Mouse (Mus musculus) activated CD4-positive, CD25-positive, alpha-beta regulatory T cell, adult 4 months (primary cell): Measurements from ENCODE around the gene A2ml1. TPM values are rescaled to one million over a fixed set of nuclear protein-coding genes. Genes with fewer than 3 reads are reported as not detected.

ENCODE experiments used
- ATAC-seq: one replicate; pipeline ENCODE4 v1.8.0; 2017
- polyA plus RNA-seq, 2 experiments: library from polyadenylated mRNA; unstranded; fragments of 100-300 nt; shearing (Covaris generic); gene quantifications; one replicate each; pipeline ENCODE4 v1.2.1; 2017

A2ml1 gene
- polyA plus RNA-seq, 2 experiments from 2014 or later, result 0.45 TPM; not detected in 1

DNA sequence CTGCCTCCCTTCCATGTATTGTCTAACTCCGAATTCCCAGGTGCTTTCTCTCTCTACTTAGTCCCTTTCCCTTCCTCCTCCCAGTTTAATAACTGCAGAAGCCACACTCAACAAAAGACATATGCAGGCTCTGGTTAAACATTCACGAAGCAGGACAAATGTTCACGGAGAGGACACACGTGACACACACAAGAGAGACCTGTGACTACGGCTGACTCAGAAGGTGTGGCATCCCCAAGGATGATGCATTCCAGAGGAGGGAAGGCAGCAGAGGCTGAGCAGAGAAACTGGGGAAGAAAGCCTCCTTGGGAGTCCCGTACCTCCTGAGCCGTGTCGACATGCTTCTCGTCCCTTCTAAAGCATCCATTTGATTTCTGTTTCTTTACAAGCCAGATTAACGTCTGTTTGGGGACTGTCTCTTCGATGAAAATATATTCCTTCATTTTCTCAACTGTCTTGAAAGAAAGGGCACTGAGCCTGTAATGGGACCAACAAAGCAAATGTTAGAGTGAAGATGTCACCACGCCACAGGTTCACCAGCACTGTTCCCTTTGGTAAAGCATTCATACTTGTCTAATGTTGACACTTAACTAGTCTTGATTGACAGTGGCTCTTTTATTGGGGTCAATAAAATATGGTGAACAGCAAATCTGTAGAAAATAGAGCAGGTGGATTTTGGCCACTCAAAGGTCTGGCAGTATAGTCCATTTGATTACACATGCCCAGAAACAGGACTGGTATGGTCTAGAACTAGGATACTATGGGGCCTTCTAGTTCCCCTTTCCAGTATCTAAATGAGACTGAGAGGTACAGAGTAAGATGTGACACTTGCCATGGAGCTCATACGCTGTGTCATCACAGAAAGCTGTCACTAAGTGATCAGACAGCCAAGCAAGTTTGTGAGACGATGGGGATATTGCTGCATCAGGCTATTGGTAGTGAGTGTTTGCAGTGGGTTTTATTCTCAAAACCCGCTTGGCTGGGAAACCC, 31.6 kb downstream of the A2ml1 start:
- no peak for ATAC-seq

DNA sequence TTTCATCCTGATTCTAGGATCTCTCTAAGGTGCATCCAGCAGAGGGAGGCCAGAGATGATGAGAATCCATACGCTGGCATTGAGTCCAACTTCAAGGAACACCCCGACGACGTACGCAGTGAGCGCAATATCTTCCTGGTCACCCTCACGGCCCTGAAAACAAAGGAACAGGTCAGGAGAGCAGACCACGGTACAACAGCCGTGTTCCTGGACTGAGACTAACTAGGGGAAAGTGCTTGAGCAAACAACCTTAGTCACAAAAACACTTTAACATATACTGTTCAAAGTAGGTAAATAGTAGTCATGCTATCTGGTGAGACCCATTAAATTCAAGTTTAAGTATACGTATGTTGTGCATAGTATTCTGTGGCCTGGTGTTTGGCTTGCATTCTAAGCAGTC, 32.9 kb downstream of the A2ml1 start:
- ATAC-seq, result no peak

DNA sequence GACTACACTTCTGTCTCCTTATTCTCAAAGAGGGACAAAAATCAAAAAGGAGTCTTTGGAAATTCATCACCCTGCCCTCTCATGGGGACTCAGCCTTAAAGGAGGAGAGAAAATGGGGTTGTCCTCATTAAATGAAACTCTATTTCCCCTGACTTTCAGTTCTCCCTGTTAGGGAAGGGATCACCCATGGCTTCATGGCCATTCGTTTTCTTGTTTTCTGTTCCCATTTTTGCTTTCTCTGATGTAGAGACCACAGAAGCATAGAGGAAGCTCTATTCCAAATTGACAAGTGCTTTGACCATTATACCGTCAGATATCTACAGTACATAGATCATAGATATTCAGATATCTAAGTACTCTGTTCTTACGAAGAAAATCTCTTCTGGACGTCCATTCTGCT, 36.0 kb downstream of the A2ml1 start:
- ATAC-seq, result no peak

DNA sequence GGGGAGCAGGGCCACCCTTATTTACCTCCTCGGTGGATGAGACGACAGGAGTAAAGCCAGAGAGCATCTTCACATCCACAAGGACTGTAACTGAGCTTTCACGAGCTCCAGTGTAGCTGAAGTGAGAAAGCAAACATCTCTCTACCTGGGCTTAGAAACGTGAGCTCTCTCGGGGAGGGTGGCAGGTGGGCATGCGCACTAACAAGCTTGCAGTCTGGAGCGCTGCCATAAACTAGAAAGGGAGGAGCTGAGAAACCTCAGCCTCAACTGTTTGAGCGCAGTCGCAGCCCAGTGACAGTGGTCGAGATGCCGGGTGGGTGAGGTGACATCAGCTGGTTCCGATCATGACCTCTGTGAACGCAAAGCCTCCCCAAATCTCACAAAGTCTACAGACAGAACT, 38.2 kb downstream of the A2ml1 start:
- ATAC-seq, result no peak

DNA sequence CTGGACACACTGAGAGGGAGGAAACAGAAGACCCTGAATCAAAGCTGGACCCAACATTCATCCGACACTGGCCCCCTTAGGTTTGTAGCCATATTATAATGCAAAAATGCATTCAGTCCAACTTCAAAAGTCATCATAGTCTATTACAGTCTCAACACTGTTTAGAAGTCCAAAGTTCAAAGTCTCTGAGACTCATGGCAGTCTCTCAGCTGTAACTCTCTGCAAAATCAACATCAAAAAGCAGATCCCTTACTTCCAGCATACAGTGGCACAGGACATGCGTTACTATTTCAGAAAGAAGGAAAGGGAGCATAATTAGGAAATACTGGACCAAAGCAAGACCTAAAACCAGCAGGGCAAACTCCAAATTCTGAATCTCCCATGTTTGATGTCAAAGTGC, 46.2 kb downstream of the A2ml1 start:
- ATAC-seq, result no peak

DNA sequence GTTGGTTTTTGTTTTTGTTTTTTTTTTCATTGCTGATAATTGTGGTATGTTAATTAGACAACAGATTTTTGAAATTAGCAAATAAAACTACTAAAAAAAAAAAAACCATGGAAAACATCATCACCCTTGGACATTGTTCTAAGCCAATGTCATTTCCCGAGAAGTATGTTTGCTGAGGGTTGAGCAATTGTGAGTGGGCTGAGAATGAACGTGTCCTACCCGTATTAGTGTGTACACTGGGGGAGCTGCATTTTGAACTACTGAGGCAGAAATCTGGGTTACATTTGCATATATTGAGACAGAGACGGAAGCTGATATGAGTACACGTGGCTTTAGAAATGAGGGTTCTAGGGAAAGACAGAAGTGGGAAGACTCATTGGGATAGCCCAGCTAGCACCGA, 48.1 kb downstream of the A2ml1 start:
- ATAC-seq, result no peak

DNA sequence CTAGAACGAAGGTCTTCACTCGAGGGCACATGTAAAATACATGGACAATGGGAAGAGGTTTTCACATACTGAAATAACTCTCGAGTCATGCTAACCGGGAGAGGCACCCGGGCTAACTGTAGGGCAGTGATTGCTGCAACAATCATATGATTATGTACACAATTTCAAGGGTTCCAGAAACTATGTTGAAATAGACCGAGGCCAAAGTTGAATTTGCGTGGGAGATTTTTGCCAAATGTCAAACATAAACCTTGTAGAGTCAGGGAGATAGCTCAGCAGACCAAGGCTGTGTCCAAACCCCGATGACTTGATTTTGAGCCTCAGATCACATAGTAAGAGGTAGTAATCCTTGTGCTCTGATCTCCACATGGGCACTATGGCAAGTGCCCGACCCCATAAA, 48.7 kb downstream of the A2ml1 start:
- ATAC-seq, result no peak

DNA sequence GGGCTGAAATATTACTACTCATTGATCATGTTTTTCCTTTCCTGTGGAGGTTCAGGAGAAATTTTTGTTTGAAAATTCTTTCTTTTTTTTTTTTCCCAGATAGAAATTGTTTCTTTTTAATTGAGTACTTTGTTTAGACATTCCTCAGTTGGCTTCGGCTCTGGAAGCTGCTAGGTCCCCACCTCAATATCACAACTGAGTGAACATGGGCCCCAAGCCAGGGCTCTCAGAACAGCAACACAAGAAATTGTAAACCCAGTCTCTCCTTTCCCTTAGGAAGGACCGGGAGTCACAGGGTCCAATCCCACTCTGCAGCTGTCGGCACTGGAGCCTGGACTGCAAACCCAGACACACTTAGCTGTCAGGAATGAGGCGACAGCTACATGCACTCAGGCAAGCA, 52.9 kb downstream of the A2ml1 start:
- ATAC-seq, result no peak

DNA sequence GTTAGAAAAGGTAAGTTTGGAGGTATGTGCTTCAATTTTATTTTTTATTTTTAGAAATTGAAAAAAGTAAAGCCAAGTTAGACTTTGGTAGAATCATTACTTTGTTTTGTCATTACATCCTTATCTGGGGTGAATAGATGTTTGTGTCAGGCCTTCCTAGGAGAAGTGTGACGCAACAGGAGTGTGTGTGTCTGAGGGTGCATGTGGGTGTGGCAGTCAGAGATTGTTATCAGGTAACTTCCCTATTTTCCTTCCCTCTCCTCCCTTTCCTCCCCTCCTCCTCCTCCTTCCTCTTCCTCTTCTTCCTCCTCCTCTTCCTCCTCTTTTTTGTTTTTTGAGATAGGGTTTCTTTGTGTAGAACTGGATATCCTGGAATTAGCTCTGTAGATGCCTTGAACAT, 54.3 kb downstream of the A2ml1 start:
- ATAC-seq, result no peak

DNA sequence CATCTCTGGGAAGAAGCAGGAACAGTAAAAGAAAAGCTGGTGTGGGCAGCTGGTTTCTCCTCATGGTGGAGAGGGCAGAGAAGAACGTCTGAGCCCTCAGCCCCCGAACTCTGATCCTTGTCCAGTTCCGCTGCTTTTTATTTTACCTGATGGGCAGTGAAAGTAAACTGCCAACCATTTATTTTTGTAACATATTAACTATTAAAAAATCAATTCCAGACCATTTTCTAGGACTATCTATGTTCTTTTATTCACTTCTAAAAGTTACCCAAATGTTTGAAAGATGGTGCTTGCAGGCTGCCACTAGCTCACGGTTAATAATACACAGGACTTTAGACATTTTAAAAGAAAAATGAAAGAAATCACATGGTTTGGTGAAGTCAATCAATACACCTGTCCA, 54.8 kb downstream of the A2ml1 start, which contains the start of gene Pzp:
Pzp (minus strand) TSS at position 120 of the 400 bp plus-strand sequence.
- ATAC-seq, result no peak

DNA sequence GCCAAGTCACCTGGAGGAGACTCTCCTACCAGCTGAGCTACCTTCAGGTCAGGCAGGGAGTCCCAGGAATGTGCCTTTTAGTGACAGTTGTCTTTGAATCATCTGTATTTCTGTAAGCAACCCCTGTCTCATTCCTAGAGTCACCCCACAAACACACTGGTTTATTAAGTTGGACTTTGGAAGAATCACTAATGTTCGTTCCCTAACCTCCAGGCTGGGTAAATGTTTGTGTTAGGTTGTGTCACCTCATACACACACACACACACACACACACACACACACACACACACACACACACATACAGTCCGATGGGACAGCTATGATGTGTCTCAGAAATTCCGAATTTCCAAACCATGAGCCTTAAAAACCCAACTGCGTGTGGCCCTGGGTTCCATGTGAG, 55.6 kb downstream of the A2ml1 start:
- no peak for ATAC-seq

DNA sequence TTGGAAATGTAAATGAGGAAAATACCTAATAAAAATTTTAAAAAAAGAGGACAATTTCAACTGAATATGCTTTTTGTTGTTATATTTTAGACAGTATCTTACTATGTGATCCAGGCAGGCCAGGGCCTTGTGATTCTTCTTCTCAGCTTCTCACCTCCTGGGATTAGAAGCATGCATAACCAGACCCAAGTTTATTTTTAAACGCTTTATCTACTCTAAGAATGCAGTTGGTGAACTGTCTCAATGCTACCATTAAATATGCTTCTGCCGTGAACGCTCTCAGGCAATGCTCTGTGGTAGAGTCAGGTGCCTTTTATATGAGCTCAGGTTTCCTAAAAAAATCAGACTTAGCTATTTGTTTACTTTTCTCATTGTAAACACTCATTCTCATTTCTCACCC, 58.0 kb downstream of the A2ml1 start:
- no peak for ATAC-seq

DNA sequence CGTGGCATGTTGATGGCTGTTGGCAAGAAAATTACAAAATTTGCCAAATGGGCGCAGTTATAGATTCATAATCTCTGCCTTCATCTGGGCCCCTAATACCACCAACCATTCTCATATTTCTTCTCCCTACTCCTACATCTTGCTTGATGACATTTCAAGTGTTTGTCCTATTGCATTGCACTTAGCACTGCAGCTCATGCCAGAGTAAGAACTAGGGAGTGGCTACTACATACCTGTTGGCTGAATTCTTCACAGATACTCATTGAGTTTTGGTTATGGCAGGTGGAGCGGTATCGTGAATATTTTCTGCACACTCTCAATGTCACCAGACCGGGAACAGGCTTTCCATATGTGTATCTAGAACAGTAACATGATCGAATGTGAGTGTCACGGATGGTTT, 62.2 kb downstream of the A2ml1 start:
- no peak for ATAC-seq

DNA sequence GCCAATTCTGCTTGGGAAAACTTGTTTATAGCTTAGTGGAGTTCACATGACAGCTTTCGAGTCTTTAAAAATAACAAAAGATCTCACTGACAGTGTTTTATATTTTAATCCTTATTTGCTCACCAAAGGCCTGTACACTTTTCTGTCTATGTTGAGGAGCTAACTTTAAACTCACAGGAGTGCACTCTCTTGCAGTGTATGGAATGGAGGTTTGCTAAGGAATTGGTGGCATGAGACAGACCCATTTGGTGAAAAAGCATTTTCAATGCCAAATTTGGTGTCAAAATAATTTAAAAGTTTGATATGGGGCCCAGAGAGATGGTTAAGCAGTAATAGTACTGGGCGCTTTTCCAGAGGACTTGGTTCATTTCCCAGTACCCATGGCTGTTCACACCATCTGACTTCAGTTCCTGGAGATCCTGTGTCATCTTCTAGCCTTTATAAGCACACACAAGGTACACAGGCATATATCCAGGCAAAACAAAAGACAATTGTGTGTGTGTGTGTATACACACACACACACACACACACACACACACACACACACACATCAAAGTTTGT, 75.7 kb downstream of the A2ml1 start:
- no peak for ATAC-seq

DNA sequence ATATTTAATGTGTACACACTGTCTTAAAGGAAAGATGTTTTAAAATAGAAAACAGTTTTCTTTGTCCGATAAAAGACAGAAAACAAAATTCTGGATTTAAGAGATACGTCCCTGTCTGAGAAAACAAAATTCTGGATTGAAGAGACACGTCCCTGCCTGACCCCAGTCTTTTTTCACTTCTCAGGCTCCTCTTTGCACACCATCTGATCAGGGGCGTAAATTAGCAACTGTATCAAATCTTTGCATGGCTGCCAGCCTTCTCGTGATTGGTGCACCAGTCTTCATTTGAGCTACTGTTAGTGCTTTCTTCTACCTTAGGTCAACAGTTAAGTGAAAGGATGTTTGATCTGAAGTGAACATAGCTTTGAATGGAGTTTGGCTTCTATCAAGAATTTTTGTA, 76.7 kb downstream of the A2ml1 start:
- no peak for ATAC-seq

DNA sequence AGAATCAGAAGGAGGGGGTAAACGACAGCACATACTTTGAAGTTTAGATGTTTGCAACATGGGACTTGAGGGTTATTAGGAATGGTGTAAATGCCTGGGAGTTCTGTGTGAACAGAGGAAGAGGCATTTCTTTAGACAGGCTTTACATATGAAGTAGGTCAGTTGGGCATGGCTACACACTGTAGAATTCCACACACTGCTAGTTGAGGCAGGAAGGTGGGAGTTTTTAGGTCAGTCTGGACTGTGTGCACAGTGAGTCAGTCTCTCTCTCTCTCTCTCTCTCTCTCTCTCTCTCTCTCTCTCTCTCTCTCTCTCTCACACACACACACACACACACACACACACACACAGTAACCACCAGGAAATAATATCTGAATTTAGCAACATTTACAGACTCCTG, 86.1 kb downstream of the A2ml1 start:
- no peak for ATAC-seq

DNA sequence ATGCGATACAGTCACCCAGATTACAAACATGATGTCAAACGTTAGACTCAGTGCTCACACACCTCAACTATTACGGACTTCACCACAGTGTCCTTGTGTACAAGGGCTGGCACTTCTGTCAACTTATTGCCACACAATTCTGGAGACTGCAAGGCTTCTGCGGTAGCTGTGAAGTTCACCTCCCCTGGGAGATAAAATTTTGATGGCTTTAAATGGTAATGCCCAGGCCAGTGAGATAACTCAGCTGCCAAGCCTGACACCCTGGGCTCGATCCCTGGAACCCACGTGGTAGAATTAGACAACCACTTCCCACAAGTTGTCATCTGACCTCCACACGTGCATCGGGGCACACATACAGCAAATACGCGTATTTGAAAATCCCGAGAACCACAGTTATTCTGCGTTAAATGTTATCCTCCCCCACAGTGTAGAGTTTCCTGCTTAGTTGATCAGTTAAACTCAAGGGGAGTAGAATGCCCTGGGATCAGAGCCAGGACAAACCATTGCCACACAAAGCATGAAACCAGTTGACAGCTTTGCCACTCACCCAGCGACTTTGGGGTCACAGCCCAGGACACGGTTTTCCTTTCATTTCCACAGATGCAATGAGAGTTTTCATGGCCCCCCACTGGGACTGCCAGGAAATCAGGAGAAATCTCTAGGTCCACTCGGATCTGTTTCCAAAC, 86.6 kb downstream of the A2ml1 start:
- no peak for ATAC-seq

DNA sequence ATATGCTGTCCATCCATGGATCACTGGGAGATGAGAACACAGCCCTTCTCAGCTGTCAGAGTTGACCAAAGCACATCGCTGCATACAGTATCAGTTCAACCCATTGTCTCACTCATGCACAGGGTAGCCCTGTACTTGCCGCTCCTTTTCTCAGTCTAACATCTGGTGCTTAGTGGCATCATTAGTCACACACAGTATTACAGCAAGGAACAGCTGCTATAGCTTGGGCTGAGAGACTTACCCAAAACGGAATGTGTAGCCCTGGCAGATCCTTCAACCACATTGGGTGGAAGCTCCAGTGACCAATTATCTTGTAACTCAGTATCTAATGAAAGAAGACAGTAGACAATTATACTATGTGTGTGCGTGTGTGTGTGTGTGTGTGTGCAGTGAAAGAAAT, 89.5 kb downstream of the A2ml1 start:
- no peak for ATAC-seq

DNA sequence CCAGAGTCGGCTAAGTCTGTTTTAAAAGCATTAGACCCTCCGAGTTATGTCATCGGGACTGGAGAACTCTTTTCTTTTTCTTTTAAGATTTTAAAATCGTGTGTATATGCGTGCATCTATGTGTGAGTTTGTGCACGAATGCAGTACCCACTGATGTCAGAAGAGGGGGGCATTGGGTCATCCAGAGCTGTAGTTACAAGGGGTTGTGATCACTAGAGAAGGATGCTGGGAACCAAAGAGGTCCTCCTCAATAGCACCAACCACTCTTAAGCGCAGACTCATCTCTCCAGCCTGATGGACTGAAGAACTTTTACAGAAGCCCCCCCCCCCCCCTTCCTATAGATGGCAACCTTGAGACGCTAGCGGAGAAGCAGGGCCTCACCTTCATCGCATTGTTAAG, 91.3 kb downstream of the A2ml1 start:
- no peak for ATAC-seq
